Mouse (Mus musculus) adrenal gland, adult 2 months (tissue): ENCODE results near the gene Samd15. TPM values are rescaled to one million over a fixed set of nuclear protein-coding genes. Genes with fewer than 3 reads are reported as not detected.
A peak's percentile ranks its signal among the peaks of the same experiment; 100 is the strongest.

Source experiments
- DNase-seq: peaks from one replicate; pipeline ENCODE4 v3.0.0; 2021
- long read RNA-seq: library from polyadenylated mRNA; stranded (forward); transcript quantifications from one replicate; pipeline ENCODE4 v2.0.0, GENCODE M21; 2021
- polyA plus RNA-seq: library from polyadenylated mRNA; depleted of rRNA; stranded (reverse); fragments of >200 nt; gene quantifications from 2 replicates; pipeline ENCODE4 v1.2.3, GENCODE M21; 2012; rRNA removed
- total RNA-seq, 2 experiments: library from RNA; stranded (reverse); gene quantifications; 2 replicates each; pipeline ENCODE4 v1.2.3; 2021

The Samd15 gene
- total RNA-seq, result 1 to 10 TPM; 1.8 to 2.9 TPM
- polyA plus RNA-seq, result 0.27 TPM in 1 of 2 replicates, not detected in the other
- long read RNA-seq, result 0 reads

- peak; percentile 71 for DNase-seq
Measured at GRCm38 (mm10) chr12:87199206-87199972, at the start of gene Samd15. Samd15 (plus strand) TSS chr12:87199723.

- peak; percentile 78 for DNase-seq
Measured at GRCm38 (mm10) chr12:87154448-87154847, 45.1 kb upstream of the Samd15 start.

DNA sequence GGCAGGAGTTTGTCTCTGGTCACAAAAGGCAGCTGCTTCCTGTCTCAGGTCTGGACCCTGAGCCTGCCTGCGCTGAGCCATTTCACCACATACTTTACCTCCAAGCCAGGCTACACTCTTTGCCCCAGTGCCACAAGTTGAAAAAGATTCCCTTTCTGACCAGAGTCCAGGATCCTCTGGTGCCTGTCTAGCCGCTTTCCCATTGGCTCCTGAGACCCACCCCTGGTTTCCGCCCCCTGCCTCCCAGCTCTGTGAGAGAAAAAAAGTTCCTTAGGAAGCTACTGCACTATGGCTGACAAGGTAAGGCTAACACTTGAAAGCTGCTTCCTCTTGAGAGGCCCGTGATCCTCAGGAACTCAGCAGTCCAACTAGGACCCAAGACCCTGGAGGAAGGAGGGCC, 42.2 kb upstream of the Samd15 start:
- DNase-seq, result peak; percentile 61

DNA sequence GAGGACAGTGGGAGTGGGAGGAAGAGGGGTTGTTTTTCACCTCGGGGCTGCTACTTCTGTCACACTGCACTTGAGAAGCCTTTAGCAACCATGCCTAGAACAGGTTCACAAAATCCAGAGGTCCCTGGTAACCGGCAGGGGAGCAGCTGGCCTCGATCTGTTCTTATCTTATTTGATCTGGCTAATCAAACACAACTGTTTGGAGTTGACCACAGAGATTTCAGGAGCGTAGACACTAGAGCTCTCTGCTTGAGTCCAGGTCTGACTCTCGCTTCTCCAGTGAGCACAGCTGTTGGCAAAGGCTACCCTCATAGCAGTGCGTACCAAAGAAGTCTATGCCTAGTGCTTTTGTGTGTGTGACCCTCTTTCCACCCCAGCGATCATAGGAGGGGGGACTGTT, 41.4 kb upstream of the Samd15 start:
- DNase-seq, result no peak

GRCm38 (mm10) chr12:87160310-87160709, 39.2 kb upstream of the Samd15 start:
- DNase-seq, result no peak

DNA sequence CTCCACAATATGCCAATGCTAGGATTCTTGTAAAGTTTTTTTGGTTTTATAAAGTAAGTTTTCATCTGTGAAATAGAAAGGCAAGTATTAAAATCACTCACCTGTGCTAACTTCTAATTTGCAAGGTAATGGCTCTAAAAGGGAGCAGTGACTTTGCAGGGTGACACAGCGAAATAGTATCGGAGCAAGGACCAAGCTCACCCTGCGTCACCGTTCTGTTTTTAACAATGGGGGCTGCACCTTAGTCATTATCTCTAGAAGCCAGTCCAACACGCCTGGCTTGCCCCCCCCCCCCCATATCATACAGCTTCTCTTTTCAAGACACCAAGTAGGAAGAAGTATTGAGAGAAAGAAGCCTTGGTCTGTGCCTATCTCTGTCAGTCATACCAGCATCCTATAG, 38.7 kb upstream of the Samd15 start:
- DNase-seq, result no peak

- DNase-seq, result no peak
Measured at GRCm38 (mm10) chr12:87175194-87175946, 24.2 kb upstream of the Samd15 start.

DNA sequence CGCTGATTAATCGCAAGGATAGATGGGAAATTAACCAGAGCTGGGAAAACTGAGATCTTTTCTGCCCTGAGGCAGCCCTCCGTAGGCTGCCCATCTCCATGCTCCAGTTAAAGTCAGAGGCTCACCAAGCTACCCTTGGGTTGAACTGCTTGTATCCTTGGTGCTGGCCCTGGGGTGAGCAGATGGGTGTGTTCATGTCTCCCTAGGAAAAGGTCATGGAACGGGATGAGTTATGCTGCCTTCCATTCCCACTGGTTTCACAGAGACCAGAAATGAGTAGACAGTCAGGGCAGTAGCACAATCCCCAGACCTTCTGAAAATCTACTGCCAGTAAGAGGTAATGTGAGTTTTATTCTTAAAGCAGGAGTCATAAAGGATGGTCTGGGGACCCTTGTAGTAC, 21.9 kb upstream of the Samd15 start:
- peak; percentile 85 for DNase-seq

DNA sequence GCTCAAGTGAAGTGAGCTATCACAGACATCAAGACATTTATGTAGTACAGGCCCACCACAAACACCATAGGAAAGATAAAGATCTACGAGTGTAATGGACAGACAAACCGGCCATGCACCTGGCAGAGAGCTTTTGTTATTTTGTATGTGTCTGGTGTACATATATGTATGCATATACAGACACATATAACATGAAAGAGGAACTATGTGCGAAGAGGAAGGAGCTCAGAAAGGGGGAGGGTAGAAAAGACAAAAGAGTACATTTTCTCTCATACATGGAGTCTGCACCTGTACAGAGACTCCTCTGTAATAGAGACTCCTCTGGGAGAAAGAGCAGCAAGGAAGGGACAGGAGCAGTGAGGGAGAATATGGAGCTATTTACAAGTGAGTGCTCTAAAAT, 6.5 kb upstream of the Samd15 start:
- DNase-seq, result no peak

DNA sequence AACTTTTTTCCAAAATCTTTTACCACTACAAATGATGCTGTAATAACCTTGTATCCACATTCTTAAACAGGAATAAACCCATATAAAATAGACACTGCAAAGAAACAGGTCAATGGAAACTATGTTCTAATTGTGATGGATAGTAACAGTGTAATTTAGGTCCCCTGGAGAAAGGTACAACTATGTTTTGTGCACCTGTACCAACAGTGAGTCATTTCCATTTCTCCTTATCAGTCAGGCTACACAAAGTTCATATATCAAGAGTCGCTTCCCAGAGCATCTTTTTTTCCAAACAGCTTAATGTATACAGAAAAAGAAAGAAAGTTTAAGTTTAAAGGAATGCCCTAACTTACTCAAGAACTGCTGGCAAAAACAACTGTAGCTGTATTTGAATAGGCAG, 4.5 kb upstream of the Samd15 start:
- DNase-seq, result no peak

- DNase-seq, result no peak
Measured at GRCm38 (mm10) chr12:87196310-87196709, 3.2 kb upstream of the Samd15 start.

- DNase-seq, result no peak
Measured at GRCm38 (mm10) chr12:87198792-87199191, 731 bp upstream of the Samd15 start.

GRCm38 (mm10) chr12:87199973-87200586, 557 bp downstream of the Samd15 start, which contains the start of gene Tmed8:
Tmed8 (minus strand) TSS chr12:87200454.
- peak; percentile 89 for DNase-seq

DNA sequence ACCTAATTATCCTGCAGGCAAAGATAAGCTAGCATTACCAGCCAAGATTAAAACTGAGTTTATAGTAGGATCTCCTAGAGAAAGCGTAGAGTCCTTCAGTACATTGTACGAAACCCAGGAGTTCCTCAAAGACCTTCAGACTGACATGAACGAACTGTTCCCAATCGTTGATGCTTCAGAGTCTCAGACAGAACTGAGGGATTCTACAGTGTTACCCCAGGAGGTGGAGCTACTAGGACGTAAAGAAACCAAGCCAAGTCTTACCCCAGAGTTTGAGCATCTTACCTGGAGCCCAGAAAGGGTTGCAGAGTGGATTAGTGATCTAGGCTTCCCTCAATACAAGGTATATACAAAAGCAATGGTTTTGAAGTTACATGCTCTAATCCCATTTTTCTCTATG, 2.2 kb downstream of the Samd15 start:
- DNase-seq, result no peak

- DNase-seq, result peak; percentile 30
Measured at GRCm38 (mm10) chr12:87205789-87206188, 6.3 kb downstream of the Samd15 start.

GRCm38 (mm10) chr12:87212844-87213606, 13.5 kb downstream of the Samd15 start:
- no peak for DNase-seq

DNA sequence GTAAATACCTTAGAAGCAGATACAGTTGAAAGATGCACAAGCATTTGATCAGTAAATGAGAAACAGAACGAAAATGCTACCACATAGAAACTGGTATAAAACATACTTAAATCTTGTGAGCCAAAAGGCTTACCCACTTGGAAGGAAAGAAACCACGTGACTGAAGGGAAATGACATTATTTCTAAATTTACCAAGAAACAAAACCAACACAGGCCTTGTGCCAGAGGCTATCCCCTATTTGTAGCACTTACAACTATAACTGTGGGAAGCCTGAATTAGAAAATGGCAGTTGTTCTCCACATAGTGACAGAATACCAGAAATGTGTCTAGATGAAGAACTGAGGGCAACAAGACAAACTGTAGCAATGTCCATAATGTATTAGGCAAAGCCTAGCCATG, 16.5 kb downstream of the Samd15 start:
- no peak for DNase-seq

- DNase-seq, result no peak
Measured at GRCm38 (mm10) chr12:87217596-87217995, 18.1 kb downstream of the Samd15 start.

DNA sequence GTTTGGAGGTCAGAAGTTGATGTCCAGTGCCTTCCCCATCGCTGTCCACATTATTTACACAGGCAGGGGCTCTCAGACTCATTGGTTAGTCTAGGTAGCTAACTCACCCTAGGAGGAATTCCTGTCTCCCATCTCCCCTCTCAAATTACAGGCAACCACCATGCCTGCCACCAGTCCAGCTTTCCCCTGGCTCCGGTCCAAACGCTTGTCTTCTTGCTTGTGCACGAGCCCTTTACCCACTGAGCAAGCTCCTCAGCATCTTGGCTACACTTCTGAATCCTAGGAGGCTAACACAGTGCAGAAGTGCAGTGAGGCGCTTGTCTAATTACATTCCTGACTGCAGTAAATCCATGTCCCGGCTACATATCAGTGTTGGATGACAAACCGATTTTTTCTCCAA, 19.8 kb downstream of the Samd15 start:
- DNase-seq, result no peak

GRCm38 (mm10) chr12:87224950-87225349, 25.4 kb downstream of the Samd15 start:
- DNase-seq, result no peak

GRCm38 (mm10) chr12:87226801-87227200, 27.3 kb downstream of the Samd15 start:
- no peak for DNase-seq

DNA sequence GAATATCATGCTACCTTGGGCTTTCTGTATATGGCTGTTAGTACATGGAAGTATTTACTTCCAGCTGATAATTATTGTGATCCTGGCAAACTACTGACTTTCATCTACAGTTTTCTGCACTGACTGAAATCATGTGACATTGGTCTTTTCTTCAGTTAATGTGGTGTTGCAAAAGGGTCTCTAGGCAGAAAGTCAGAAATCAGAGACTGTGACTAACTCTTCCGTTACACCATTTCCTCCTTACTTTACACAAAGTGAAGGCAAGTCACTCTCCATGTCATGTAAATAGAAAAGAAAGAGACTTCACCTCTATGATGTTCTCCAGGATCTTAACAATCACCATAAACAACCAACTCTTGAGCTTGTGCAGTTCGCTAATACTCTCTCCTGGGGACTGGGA, 30.1 kb downstream of the Samd15 start:
- no peak for DNase-seq
